Mouse (Mus musculus) midbrain, postnatal 0 days (tissue): Measurements from ENCODE around the gene Asb16. TPM values are rescaled to one million over a fixed set of nuclear protein-coding genes. Genes with fewer than 3 reads are reported as not detected.
A peak's percentile ranks its signal among the peaks of the same experiment; 100 is the strongest.
"Not testable (repeated sequence)": the region's sequence is repeated elsewhere in the genome, so short reads cannot be mapped to it uniquely, and the experiment has no call there.

Experiments
- ATAC-seq: fragments of 200-750 bp; cut with Nextera tagmentation; 2 replicates; pipeline ENCODE4 v1.8.0; 2017; ENCODE audit warnings: moderate number of reproducible peaks, mild to moderate bottlenecking, moderate TSS enrichment, moderate library complexity; ENCODE audit not compliant: low FRiP score
- DNase-seq: peaks from one replicate; pipeline ENCODE4 v3.0.0-alpha.2; 2015; ENCODE audit warnings: low spot score
- H3K27ac ChIP-seq: fragments of 300-500 bp; sonication (generic); 2 replicates; pipeline ENCODE4 v1.5.1; 2014; ENCODE audit warnings: low read depth, mild to moderate bottlenecking, low read length, mixed read lengths
- H3K27me3 ChIP-seq: fragments of 300-500 bp; sonication (generic); 2 replicates; pipeline ENCODE4 v1.6.1; 2014; ENCODE audit warnings: low read length, control low read depth, mixed read lengths; ENCODE audit not compliant: insufficient read depth
- H3K36me3 ChIP-seq: fragments of 300-500 bp; sonication (generic); 2 replicates; pipeline ENCODE4 v1.6.1; 2014; ENCODE audit warnings: low read length, control low read depth, mixed read lengths; ENCODE audit not compliant: insufficient read depth
- H3K4me1 ChIP-seq: fragments of 300-500 bp; sonication (generic); 2 replicates; pipeline ENCODE4 v1.6.1; 2014; ENCODE audit warnings: mild to moderate bottlenecking, control low read depth, antibody characterized with exemption, low read length, mixed read lengths; ENCODE audit not compliant: insufficient read depth
- H3K4me2 ChIP-seq: fragments of 300-500 bp; sonication (generic); 2 replicates; pipeline ENCODE4 v1.6.1; 2014; ENCODE audit warnings: low read depth, mild to moderate bottlenecking, low read length, mixed read lengths; ENCODE audit not compliant: poor library complexity, severe bottlenecking
- H3K4me3 ChIP-seq: fragments of 300-500 bp; sonication (generic); 2 replicates; pipeline ENCODE4 v1.5.1; 2014; ENCODE audit warnings: low read depth, mild to moderate bottlenecking, low read length, moderate library complexity
- H3K9ac ChIP-seq: fragments of 300-500 bp; sonication (generic); replicated peaks from 2 replicates; pipeline ENCODE4 v1.6.1; 2014; ENCODE audit warnings: mild to moderate bottlenecking, low read length, moderate library complexity, mixed read lengths; ENCODE audit not compliant: poor library complexity, severe bottlenecking
- H3K9me3 ChIP-seq: fragments of 300-500 bp; sonication (generic); 2 replicates; pipeline ENCODE4 v1.6.1; 2016; ENCODE audit warnings: low read length, control low read depth
- CTCF ChIP-seq: IDR thresholded peaks from 2 replicates; pipeline ENCODE4 v1.5.1; 2016; ENCODE audit warnings: antibody characterized with exemption, mild to moderate bottlenecking
- WGBS: fragments of 180-500 bp; shearing (Covaris S2); extraction: QIAGEN DNeasy Blood & Tissue Kit; methylation state at CpG from one replicate; pipeline ENCODE4 v1.1.7; 2014; 5-methylcytosine and 5-hydroxymethylcytosine counted together
- polyA plus RNA-seq: library from polyadenylated mRNA; unstranded; fragments of >200 nt; fragmentation: Nextera tagmentation; extraction: Ambion mirVana; gene quantifications from 2 replicates; pipeline ENCODE4 v1.2.1, GENCODE M21; 2015
- total RNA-seq: library from RNA; depleted of rRNA; stranded (reverse); fragments of >200 nt; gene quantifications from 2 replicates; pipeline ENCODE4 v1.2.3, GENCODE M21; 2014

Asb16 gene
- total and polyA plus RNA-seq, 2 experiments from 2014 or later: 0.28 to 2.5 TPM

GRCm38 (mm10) chr11:102267480-102267879 is 1.1 kb upstream of the Asb16 start:
- TF ChIP-seq CTCF: peak; percentile 81
- H3K4me3 ChIP-seq: no peak overlapping the region
- H3K4me1 ChIP-seq: no peaks in the 10 kb centered on the region
- no peak overlapping the region for H3K27ac ChIP-seq
- H3K9ac ChIP-seq: no peak overlapping the region
- ATAC-seq (peak; percentile 72; the same call in 1 of the 2 replicates), DNase-seq (peak; percentile 89)
- no peaks in the 10 kb centered on the region for H3K36me3 ChIP-seq
- H3K9me3 ChIP-seq: no peaks in the 10 kb centered on the region
- H3K4me2 ChIP-seq: no peak overlapping the region
- WGBS: 9% methylated on average over 11 of the region's 11 CpGs
- H3K27me3 ChIP-seq: no peaks in the 10 kb centered on the region

- no peaks in the 10 kb centered on the region for H3K9me3 ChIP-seq
- under 1% methylated on average over 32 of the region's 33 CpGs for WGBS
- DNase-seq (peak; percentile 40), ATAC-seq (peak; percentile 72)
- H3K9ac ChIP-seq: peak overlapping the region; percentile 65
- no peak for TF ChIP-seq CTCF
- H3K27ac ChIP-seq: peak overlapping the region; percentile 60; the same call in 1 of the 2 replicates
- no peaks in the 10 kb centered on the region for H3K36me3 ChIP-seq
- H3K4me3 ChIP-seq: peak overlapping the region; percentile 34
- peak overlapping the region; percentile 80 for H3K4me2 ChIP-seq
- H3K4me1 ChIP-seq: peaks cover 3% of the 10 kb centered on the region; the same call in 1 of the 2 replicates
- H3K27me3 ChIP-seq: no peaks in the 10 kb centered on the region
Observed at GRCm38 (mm10) chr11:102276411-102276915, 7.9 kb downstream of the Asb16 start.

- Histone ChIP-seq H3K4me1 (peaks cover 3% of the 10 kb centered on the region; the same call in 1 of the 2 replicates), H3K9ac (no peak overlapping the region), H3K9me3 (no peaks in the 10 kb centered on the region), H3K27ac (no peak overlapping the region), H3K4me2 (no peak overlapping the region), H3K4me3 (no peak overlapping the region), H3K27me3 (no peaks in the 10 kb centered on the region), H3K36me3 (no peaks in the 10 kb centered on the region)
- ATAC-seq: no peak
- 42% methylated on average over 10 of the region's 12 CpGs for WGBS
- DNase-seq: no peak
- no peak for TF ChIP-seq CTCF
Observed at GRCm38 (mm10) chr11:102277754-102278153, 9.2 kb downstream of the Asb16 start.

- H3K36me3 ChIP-seq: no peaks in the 10 kb centered on the region
- no peak overlapping the region for H3K4me2 ChIP-seq
- no peak overlapping the region for H3K4me3 ChIP-seq
- TF ChIP-seq CTCF: no peak
- peaks cover 3% of the 10 kb centered on the region; the same call in 1 of the 2 replicates for H3K4me1 ChIP-seq
- H3K27me3 ChIP-seq: no peaks in the 10 kb centered on the region
- no peak overlapping the region for H3K27ac ChIP-seq
- DNase-seq (no peak), ATAC-seq (no peak)
- 94% methylated on average over 3 of the region's 3 CpGs for WGBS
- H3K9me3 ChIP-seq: no peaks in the 10 kb centered on the region
- H3K9ac ChIP-seq: no peak overlapping the region
Observed at GRCm38 (mm10) chr11:102279595-102279994, 11.1 kb downstream of the Asb16 start.

GRCm38 (mm10) chr11:102280267-102280666 is 11.7 kb downstream of the Asb16 start:
- not testable (repeated sequence) for H3K27ac ChIP-seq, H3K4me1 ChIP-seq, ATAC-seq, H3K27me3 ChIP-seq, DNase-seq, H3K4me2 ChIP-seq, H3K9me3 ChIP-seq, H3K4me3 ChIP-seq, H3K9ac ChIP-seq, H3K36me3 ChIP-seq
- 74% methylated on average over 6 of the region's 6 CpGs for WGBS

GRCm38 (mm10) chr11:102283922-102284321 is 15.4 kb downstream of the Asb16 start:
- 94% methylated on average over 6 of the region's 6 CpGs for WGBS
- no peak overlapping the region for H3K9ac ChIP-seq
- peak overlapping the region; percentile 88; the same call in 1 of the 2 replicates for H3K4me2 ChIP-seq
- peaks cover 17% of the 10 kb centered on the region for H3K36me3 ChIP-seq
- peaks cover 8% of the 10 kb centered on the region; the same call in 1 of the 2 replicates for H3K4me1 ChIP-seq
- peak overlapping the region; percentile 68; the same call in 1 of the 2 replicates for H3K27ac ChIP-seq
- DNase-seq (no peak), ATAC-seq (no peak)
- H3K4me3 ChIP-seq: peak overlapping the region; percentile 67; the same call in 1 of the 2 replicates
- H3K27me3 ChIP-seq: no peaks in the 10 kb centered on the region
- no peaks in the 10 kb centered on the region for H3K9me3 ChIP-seq
- TF ChIP-seq CTCF: no peak
